Mouse (Mus musculus): ENCODE measurements around the gene Efnb3. TPM values are rescaled to one million over a fixed set of nuclear protein-coding genes. Genes with fewer than 3 reads are reported as not detected.
"Not testable (repeated sequence)": the region's sequence is repeated elsewhere in the genome, so short reads cannot be mapped to it uniquely, and the experiment has no call there.

Gene Efnb3
- total RNA-seq, 2 experiments from 2014 or later = not detected

DNA sequence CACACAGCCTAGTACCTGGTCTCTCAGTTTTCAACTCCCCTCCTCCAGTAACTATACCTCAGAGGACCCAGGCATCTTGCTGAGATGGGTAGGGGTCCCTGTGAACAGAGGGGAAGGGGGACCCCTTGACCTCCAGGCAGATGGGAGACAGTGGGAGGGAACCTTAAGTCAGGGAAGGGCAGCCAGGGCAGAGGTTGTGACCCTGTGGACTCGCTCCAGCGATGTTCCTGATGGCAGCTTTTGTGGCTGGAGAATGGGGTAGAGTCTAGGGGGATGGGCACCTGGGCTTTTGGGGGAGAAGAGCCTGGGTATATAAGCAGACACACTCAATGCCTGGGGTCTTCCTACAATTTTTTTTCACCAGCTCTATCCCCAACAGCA lies 6.7 kb downstream of the Efnb3 start:
- no peak for ATAC-seq (replicated peaks; ENCODE audit: poor library complexity, severe bottlenecking)

DNA sequence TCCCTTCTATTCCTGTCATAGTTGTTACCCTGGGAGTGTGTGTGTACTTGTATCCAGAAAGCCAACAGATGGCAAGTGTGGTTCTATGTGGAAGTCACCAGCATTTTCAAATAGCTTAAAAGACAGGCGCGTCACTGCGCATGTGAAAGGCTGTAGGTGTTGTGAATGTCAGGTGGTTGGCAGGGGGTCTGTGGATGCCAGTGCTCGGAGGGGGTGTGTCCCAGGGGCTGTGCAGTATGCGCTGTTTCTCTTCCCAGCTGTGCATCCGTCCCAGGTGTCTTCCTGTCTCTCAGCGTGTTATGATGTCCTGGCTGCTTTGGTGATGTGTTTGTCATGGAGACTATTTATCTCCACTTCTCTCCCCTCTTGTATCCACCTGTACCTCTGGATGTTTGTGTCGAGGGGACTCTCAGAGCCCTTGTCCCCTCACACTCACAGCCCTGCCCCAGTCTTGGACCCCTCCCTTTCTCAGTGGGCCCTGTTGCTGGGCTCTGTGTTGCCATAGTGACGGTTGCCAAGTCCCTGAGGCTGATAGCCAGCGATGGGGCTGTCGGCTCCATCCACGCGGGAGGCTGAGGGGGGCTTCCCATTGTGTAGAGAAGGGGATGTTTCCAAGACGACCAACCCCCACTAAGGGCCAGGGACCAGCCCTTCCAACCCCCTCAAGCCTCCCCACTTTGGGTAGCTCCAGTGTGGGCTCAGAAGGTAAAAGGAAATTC lies 7.2 kb downstream of the Efnb3 start:
- no peak for ATAC-seq (replicated peaks; ENCODE audit: poor library complexity, severe bottlenecking)

GRCm38 (mm10) chr11:69551310-69551709 lies 8.7 kb downstream of the Efnb3 start:
- ATAC-seq (replicated peaks; ENCODE audit: poor library complexity, severe bottlenecking) = no peak

GRCm38 (mm10) chr11:69549060-69549656 lies 10.8 kb downstream of the Efnb3 start, which contains the start of gene Dnah2:
Gene Dnah2, minus strand, starts transcription at chr11:69549110.
- ATAC-seq (replicated peaks; ENCODE audit: poor library complexity, severe bottlenecking) = no peak

- ATAC-seq (replicated peaks; ENCODE audit: poor library complexity, severe bottlenecking) = no peak
Measured at GRCm38 (mm10) chr11:69547071-69547470, 12.9 kb downstream of the Efnb3 start.

GRCm38 (mm10) chr11:69546423-69547053 lies 13.5 kb downstream of the Efnb3 start:
- ATAC-seq (replicated peaks; ENCODE audit: poor library complexity, severe bottlenecking) = peak; percentile 66

GRCm38 (mm10) chr11:69545957-69546356 lies 14.0 kb downstream of the Efnb3 start:
- ATAC-seq (replicated peaks; ENCODE audit: poor library complexity, severe bottlenecking) = peak; percentile 24; the same call in 1 of the 2 replicates

- ATAC-seq (replicated peaks; ENCODE audit: poor library complexity, severe bottlenecking) = no peak
Measured at GRCm38 (mm10) chr11:69543598-69543997, 16.4 kb downstream of the Efnb3 start.

DNA sequence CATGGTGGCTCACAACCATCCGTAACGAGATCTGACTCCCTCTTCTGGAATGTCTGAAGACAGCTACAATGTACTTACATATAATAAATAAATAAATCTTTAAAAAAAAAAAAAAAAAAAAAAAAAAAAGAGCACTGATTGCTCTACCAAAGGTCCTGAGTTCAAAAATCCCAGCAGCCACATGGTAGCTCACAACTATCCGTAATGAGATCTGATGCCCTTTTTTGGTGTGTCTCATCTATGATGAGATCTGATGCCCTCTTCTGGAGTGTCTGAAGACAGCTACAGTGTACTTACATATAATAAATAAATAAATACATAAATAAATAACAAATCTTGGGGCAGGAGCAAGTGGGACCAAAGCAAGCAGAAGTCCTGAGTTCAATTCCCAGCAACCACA lies 18.3 kb downstream of the Efnb3 start:
- not testable (repeated sequence) for ATAC-seq (replicated peaks; ENCODE audit: poor library complexity, severe bottlenecking)

DNA sequence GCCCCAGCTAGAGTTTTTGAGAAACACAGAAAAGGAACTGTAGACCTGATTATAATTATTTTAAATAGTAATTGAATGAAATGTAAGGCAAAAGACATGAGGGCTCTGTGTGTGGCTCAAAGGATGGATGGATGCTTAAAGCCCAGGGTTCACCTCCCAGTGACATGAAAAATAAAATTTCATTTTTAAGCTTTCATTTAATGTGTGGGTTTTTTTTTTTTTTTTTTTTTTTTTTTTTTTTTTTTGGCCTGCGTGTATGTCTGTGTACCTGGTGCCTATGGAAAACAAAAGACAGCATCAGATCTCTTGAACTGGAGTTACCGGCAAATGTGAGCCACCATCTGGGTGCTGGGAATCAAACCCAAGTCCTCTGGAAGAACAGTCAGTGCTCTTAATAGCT lies 19.3 kb downstream of the Efnb3 start:
- no peak for ATAC-seq (replicated peaks; ENCODE audit: poor library complexity, severe bottlenecking)

- no peak for ATAC-seq (replicated peaks; ENCODE audit: poor library complexity, severe bottlenecking)
Measured at GRCm38 (mm10) chr11:69534990-69535389, 25.0 kb downstream of the Efnb3 start.

DNA sequence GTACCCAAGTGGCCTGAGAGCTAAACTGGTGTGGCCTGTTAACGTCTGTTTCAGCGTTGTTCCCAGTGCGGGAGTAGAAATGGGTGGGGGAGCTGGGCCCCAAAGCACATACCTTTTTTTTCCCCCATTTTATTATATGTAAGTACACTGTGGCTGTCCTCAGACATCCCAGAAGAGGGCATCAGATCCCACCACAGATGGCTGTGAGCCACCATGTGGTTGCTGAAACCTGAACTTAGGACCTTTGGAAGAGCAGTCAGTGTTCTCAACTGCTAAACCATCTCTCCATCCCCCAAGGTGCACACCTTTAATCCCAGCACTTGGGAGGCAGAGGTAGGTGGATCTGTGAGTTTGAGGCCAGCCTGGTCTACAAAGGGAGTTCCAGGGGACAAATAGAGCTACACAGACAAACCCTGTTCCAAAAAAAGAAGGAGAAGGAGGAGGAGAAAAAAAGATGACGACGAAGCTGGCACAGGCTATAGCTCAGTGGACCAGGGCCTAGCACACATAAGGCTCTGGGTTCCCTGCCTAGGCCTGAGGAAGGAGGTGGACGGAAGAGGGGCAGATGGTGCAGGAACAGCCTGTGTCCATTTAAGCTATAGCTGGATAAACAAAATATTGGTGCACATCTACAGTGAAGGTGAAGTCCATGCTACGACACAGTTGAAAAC lies 27.4 kb downstream of the Efnb3 start:
- no peak for ATAC-seq (replicated peaks; ENCODE audit: poor library complexity, severe bottlenecking)

- ATAC-seq (replicated peaks; ENCODE audit: poor library complexity, severe bottlenecking) = not testable (repeated sequence)
Measured at GRCm38 (mm10) chr11:69530755-69531154, 29.2 kb downstream of the Efnb3 start.

DNA sequence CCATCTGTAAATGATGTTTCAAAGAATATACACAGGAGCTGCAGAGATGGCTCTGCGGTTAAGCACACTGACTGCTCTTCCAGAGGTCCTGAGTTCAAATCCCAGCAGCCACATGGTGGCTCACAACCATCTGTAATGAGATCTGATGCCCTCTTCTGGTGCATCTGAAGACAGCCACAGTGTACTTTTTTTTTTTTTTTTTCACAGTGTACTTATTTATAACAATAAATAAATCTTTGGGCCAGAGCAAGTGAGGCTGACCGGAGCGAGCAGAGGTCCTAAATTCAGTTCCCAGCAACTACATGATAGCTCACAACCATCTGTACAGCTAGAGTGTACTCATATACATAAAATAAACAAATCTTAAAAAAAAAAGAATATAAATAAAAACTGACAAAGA lies 29.7 kb downstream of the Efnb3 start:
- ATAC-seq (replicated peaks; ENCODE audit: poor library complexity, severe bottlenecking) = not testable (repeated sequence)

DNA sequence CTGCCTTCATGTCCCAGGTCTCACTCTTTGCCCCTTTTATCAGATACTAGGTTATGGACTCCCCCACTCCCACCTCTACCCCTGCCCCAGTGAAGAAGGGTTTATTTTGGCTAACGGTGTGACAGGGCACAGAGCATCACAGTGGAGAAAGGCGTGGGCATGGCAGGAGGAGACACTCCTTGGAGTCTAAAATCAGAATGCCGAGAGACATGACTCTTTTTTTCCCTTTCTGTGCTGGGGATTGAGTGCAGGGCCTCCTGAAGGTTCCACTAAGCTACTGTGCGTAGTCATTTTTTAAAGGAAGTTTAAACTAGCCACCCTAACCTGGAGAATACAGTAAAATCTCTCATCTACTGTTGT lies 32.0 kb downstream of the Efnb3 start:
- ATAC-seq (replicated peaks; ENCODE audit: poor library complexity, severe bottlenecking) = no peak

GRCm38 (mm10) chr11:69527098-69528030 lies 32.6 kb downstream of the Efnb3 start:
- no peak for ATAC-seq (replicated peaks; ENCODE audit: poor library complexity, severe bottlenecking)

- ATAC-seq (replicated peaks; ENCODE audit: poor library complexity, severe bottlenecking) = no peak
Measured at GRCm38 (mm10) chr11:69526631-69527030, 33.4 kb downstream of the Efnb3 start.

- no peak for ATAC-seq (replicated peaks; ENCODE audit: poor library complexity, severe bottlenecking)
Measured at GRCm38 (mm10) chr11:69525661-69526060, 34.3 kb downstream of the Efnb3 start.

GRCm38 (mm10) chr11:69523651-69524050 lies 36.4 kb downstream of the Efnb3 start:
- no peak for ATAC-seq (replicated peaks; ENCODE audit: poor library complexity, severe bottlenecking)

DNA sequence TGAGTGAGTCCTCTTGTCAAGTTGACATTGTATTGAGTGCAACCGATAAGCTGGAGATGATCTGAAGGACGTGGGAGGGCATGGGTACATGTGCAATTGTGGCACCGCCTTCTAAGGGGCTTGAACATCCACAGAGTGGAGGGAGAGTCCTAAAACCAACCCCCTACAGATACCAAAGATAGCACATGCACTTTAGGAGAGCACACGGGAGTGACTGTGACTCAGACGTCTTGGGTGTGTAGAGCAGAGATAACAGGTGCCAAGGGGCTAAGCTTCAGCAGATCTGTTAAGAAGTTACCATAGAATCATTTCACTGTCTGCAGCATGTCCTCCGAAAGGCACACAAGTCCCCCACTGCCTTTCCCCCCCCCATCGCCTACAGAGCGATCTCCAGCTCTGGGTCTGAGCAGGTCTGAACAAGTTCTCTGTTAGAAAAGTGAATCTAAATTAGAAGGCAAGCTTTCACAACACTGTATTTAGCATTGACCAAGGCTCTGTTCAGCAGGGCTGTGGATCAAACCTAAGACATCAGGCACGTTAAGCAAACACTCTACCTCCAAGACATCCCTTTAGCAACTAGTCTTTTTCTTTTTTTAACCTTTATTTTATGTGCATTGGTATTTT lies 38.4 kb downstream of the Efnb3 start:
- ATAC-seq (replicated peaks; ENCODE audit: poor library complexity, severe bottlenecking) = no peak
